Mouse (Mus musculus): Measurements from ENCODE around the gene Ctnnbl1.

Ctnnbl1 gene

GRCm38 (mm10) chr2:157870247-157870646 lies 133.0 kb downstream of the Ctnnbl1 start:
- DNase-seq (ENCODE audit: inconsistent age in 2 of 2, low spot score in 1 of 2) = peak; percentile 65 to 79

- DNase-seq (ENCODE audit: inconsistent age in 2 of 2, low spot score in 1 of 2) = peak; percentile 95 to 97
Observed at GRCm38 (mm10) chr2:157873223-157873622, 136.0 kb downstream of the Ctnnbl1 start.

- DNase-seq (ENCODE audit: inconsistent age in 2 of 2, low spot score in 1 of 2) = peak in 1 of 2 experiments; percentile 23
Observed at GRCm38 (mm10) chr2:157873691-157874090, 136.5 kb downstream of the Ctnnbl1 start.

GRCm38 (mm10) chr2:157875111-157875510 lies 137.9 kb downstream of the Ctnnbl1 start:
- DNase-seq (ENCODE audit: inconsistent age in 2 of 2, low spot score in 1 of 2) = peak; percentile 65 to 77

GRCm38 (mm10) chr2:157877394-157877793 lies 140.2 kb downstream of the Ctnnbl1 start:
- DNase-seq (ENCODE audit: inconsistent age in 2 of 2, low spot score in 1 of 2) = peak; percentile 67 to 84

GRCm38 (mm10) chr2:157877967-157878366 lies 140.8 kb downstream of the Ctnnbl1 start:
- DNase-seq (ENCODE audit: inconsistent age in 2 of 2, low spot score in 1 of 2) = no peak

GRCm38 (mm10) chr2:157881939-157882338 lies 144.7 kb downstream of the Ctnnbl1 start:
- no peak for DNase-seq (ENCODE audit: inconsistent age in 2 of 2, low spot score in 1 of 2)

- DNase-seq (ENCODE audit: inconsistent age in 2 of 2, low spot score in 1 of 2) = no peak
Observed at GRCm38 (mm10) chr2:157887275-157888025, 150.2 kb downstream of the Ctnnbl1 start.

GRCm38 (mm10) chr2:157891166-157891565 lies 154.0 kb downstream of the Ctnnbl1 start:
- no peak for DNase-seq (ENCODE audit: inconsistent age in 2 of 2, low spot score in 1 of 2)

GRCm38 (mm10) chr2:157897131-157897530 lies 159.9 kb downstream of the Ctnnbl1 start:
- peak; percentile 36 to 74 for DNase-seq (ENCODE audit: inconsistent age in 2 of 2, low spot score in 1 of 2)

GRCm38 (mm10) chr2:157913204-157913636 lies 176.0 kb downstream of the Ctnnbl1 start:
- peak; percentile 82 to 95 for DNase-seq (ENCODE audit: inconsistent age in 2 of 2, low spot score in 1 of 2)

GRCm38 (mm10) chr2:157913705-157914104 lies 176.5 kb downstream of the Ctnnbl1 start:
- no peak for DNase-seq (ENCODE audit: inconsistent age in 2 of 2, low spot score in 1 of 2)

GRCm38 (mm10) chr2:157914105-157914764 lies 177.0 kb downstream of the Ctnnbl1 start, which contains the start of gene Vstm2l:
Vstm2l (plus strand) TSS chr2:157914653.
- DNase-seq (ENCODE audit: inconsistent age in 2 of 2, low spot score in 1 of 2) = peak; percentile 12 to 33

- no peak for DNase-seq (ENCODE audit: inconsistent age in 2 of 2, low spot score in 1 of 2)
Observed at GRCm38 (mm10) chr2:157914889-157915517, 177.8 kb downstream of the Ctnnbl1 start.

GRCm38 (mm10) chr2:157918529-157918928 lies 181.3 kb downstream of the Ctnnbl1 start:
- no peak for DNase-seq (ENCODE audit: inconsistent age in 2 of 2, low spot score in 1 of 2)

- DNase-seq (ENCODE audit: inconsistent age in 2 of 2, low spot score in 1 of 2) = no peak
Observed at GRCm38 (mm10) chr2:157921551-157921950, 184.3 kb downstream of the Ctnnbl1 start.

- DNase-seq (ENCODE audit: inconsistent age in 2 of 2, low spot score in 1 of 2) = no peak
Observed at GRCm38 (mm10) chr2:157923406-157923805, 186.2 kb downstream of the Ctnnbl1 start.

- DNase-seq (ENCODE audit: inconsistent age in 2 of 2, low spot score in 1 of 2) = no peak
Observed at GRCm38 (mm10) chr2:157924504-157924903, 187.3 kb downstream of the Ctnnbl1 start.

GRCm38 (mm10) chr2:157926502-157926901 lies 189.3 kb downstream of the Ctnnbl1 start:
- no peak for DNase-seq (ENCODE audit: inconsistent age in 2 of 2, low spot score in 1 of 2)

GRCm38 (mm10) chr2:157926927-157927326 lies 189.7 kb downstream of the Ctnnbl1 start:
- DNase-seq (ENCODE audit: inconsistent age in 2 of 2, low spot score in 1 of 2) = no peak

- DNase-seq (ENCODE audit: inconsistent age in 2 of 2, low spot score in 1 of 2) = no peak
Observed at GRCm38 (mm10) chr2:157927397-157927796, 190.2 kb downstream of the Ctnnbl1 start.

- no peak for DNase-seq (ENCODE audit: inconsistent age in 2 of 2, low spot score in 1 of 2)
Observed at GRCm38 (mm10) chr2:157927815-157928214, 190.6 kb downstream of the Ctnnbl1 start.
